19 mouse cellular contexts compared by ENCODE assay signal in the genomic region with DNA sequence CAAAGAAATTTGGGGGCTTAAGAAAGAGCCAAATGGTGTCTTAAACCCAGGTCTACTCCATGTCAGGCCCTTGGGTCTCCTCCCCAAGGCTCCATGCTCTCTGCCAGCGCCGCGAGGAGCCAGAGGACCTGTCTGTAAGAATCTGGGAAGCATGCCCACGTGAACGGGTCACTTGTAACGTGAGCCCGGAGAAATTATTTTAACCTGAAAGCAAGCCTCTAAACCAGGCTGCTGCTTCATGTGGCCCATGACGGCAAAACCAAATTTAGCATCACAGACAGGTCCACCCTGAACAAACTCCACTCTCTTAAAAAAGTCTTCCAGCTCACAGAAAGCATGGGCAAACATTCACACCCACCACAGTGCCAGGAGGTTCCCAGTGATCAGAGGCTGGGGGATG. TPM values are rescaled to one million over a fixed set of nuclear protein-coding genes. Genes with fewer than 3 reads are reported as not detected.
A peak's percentile ranks its signal among the peaks of the same experiment; 100 is the strongest.
DNase-seq lines count a peak whose midpoint lies in the region; ATAC-seq and TF ChIP-seq lines count a peak whose summit lies in the region.
"Had no signal": no experiment of that assay in that cellular context is flagged by ENCODE, and none has a peak within 500 bp of the region (broad histone marks: within the 10 kb centered on the region; RNA-seq: fewer than 3 reads in every experiment).

No protein-coding gene starts in this region.

- H3K36me3 ChIP-seq in heart, postnatal 0 days (replicated peaks; ENCODE audit: control insufficient read depth, insufficient read depth, low read length) = no peaks in the 10 kb centered on the region
- no peaks in the 10 kb centered on the region for H3K36me3 ChIP-seq in heart, embryonic 12.5 days
- H3K36me3 ChIP-seq in neural tube, embryonic 11.5 days (ENCODE audit: control insufficient read depth, insufficient read depth, low read length) = no peaks in the 10 kb centered on the region
- H3K36me3 ChIP-seq in neural tube, embryonic 15.5 days = no peaks in the 10 kb centered on the region
- no peaks in the 10 kb centered on the region for H3K36me3 ChIP-seq in hindbrain, embryonic 16.5 days (ENCODE audit: control insufficient read depth, insufficient read depth, low read length)
- H3K36me3 ChIP-seq: forebrain, embryonic 15.5 days; hindbrain, embryonic 10.5 days; kidney, embryonic 15.5 days; liver, embryonic 13.5 days; lung, embryonic 15.5 days; midbrain, embryonic 13.5 days had no signal

- H3K4me2 ChIP-seq in heart, postnatal 0 days (ENCODE audit: low read depth, low read length) = no peak overlapping the region
- no peak overlapping the region for H3K4me2 ChIP-seq in heart, embryonic 12.5 days
- H3K4me2 ChIP-seq in neural tube, embryonic 11.5 days (ENCODE audit: low read depth) = no peak overlapping the region
- no peak overlapping the region for H3K4me2 ChIP-seq in neural tube, embryonic 15.5 days
- H3K4me2 ChIP-seq in hindbrain, embryonic 16.5 days (ENCODE audit: low read length) = no peak overlapping the region
- H3K4me2 ChIP-seq: forebrain, embryonic 15.5 days; kidney, embryonic 15.5 days; liver, embryonic 13.5 days; lung, embryonic 15.5 days; midbrain, embryonic 13.5 days had no signal

- no peaks in the 10 kb centered on the region for H3K27me3 ChIP-seq in heart, postnatal 0 days (ENCODE audit: control insufficient read depth, insufficient read depth, low read length)
- no peaks in the 10 kb centered on the region for H3K27me3 ChIP-seq in heart, embryonic 12.5 days (replicated peaks)
- no peaks in the 10 kb centered on the region for H3K27me3 ChIP-seq in neural tube, embryonic 11.5 days (ENCODE audit: control insufficient read depth, insufficient read depth, low read length)
- no peaks in the 10 kb centered on the region for H3K27me3 ChIP-seq in neural tube, embryonic 15.5 days (replicated peaks)
- no peaks in the 10 kb centered on the region for H3K27me3 ChIP-seq in hindbrain, embryonic 16.5 days (replicated peaks; ENCODE audit: control insufficient read depth, insufficient read depth, low read length)
- H3K27me3 ChIP-seq: forebrain, embryonic 15.5 days; kidney, embryonic 15.5 days; liver, embryonic 13.5 days; lung, embryonic 15.5 days had no signal

- ATAC-seq in cerebellum, adult (ENCODE audit: insufficient number of reproducible peaks, low FRiP score, low TSS enrichment) = no peak
- peak; percentile 49; the same call in 1 of the 2 replicates for ATAC-seq in heart, postnatal 0 days (ENCODE audit: insufficient read depth, low read depth)
- ATAC-seq in heart, embryonic 12.5 days (ENCODE audit: insufficient number of reproducible peaks, low FRiP score) = no peak
- no peak for ATAC-seq in neural tube, embryonic 11.5 days (ENCODE audit: insufficient read depth, low FRiP score, low TSS enrichment)
- ATAC-seq in neural tube, embryonic 15.5 days (ENCODE audit: low FRiP score) = no peak
- ATAC-seq in hindbrain, embryonic 16.5 days = no peak
- ATAC-seq: forebrain, embryonic 15.5 days; inflammation-experienced regulatory T-cells, adult 6 months; midbrain, embryonic 13.5 days had no signal

- H3K9ac ChIP-seq in heart, postnatal 0 days (replicated peaks; ENCODE audit: low read depth, low read length) = no peak overlapping the region
- H3K9ac ChIP-seq in heart, embryonic 12.5 days = no peak overlapping the region
- no peak overlapping the region for H3K9ac ChIP-seq in neural tube, embryonic 11.5 days (ENCODE audit: low read length)
- no peak overlapping the region for H3K9ac ChIP-seq in neural tube, embryonic 15.5 days (replicated peaks)
- H3K9ac ChIP-seq in hindbrain, embryonic 16.5 days (ENCODE audit: low read depth, low read length) = no peak overlapping the region
- H3K9ac ChIP-seq: forebrain, embryonic 15.5 days; kidney, embryonic 15.5 days; liver, embryonic 13.5 days; lung, embryonic 15.5 days; midbrain, embryonic 13.5 days had no signal

- DNase-seq in cerebellum, adult 9-10 months = peak; percentile 58
- no peak for DNase-seq in heart, postnatal 0 days (ENCODE audit: low spot score)
- peak; percentile 2 for DNase-seq in neural tube, embryonic 11.5 days (ENCODE audit: low spot score)
- no peak for DNase-seq in retina, postnatal 1 day
- DNase-seq: adrenal gland, adult 8-10 months; cerebellum, adult 9-11 months; liver, embryonic 13.5 days; right cerebral cortex, adult 18-20 months had no signal

- no peak overlapping the region for H3K27ac ChIP-seq in heart, postnatal 0 days (ENCODE audit: low read depth)
- no peak overlapping the region for H3K27ac ChIP-seq in heart, embryonic 12.5 days (ENCODE audit: poor library complexity, severe bottlenecking)
- H3K27ac ChIP-seq in neural tube, embryonic 11.5 days (ENCODE audit: low read depth, low read length) = no peak overlapping the region
- no peak overlapping the region for H3K27ac ChIP-seq in neural tube, embryonic 15.5 days (replicated peaks)
- no peak overlapping the region for H3K27ac ChIP-seq in hindbrain, embryonic 16.5 days (ENCODE audit: low read depth, low read length)
- H3K27ac ChIP-seq: forebrain, embryonic 15.5 days; hindbrain, embryonic 10.5 days; kidney, embryonic 15.5 days; liver, embryonic 13.5 days; lung, embryonic 15.5 days; midbrain, embryonic 13.5 days had no signal

- no peaks in the 10 kb centered on the region for H3K9me3 ChIP-seq in heart, postnatal 0 days (replicated peaks; ENCODE audit: control insufficient read depth, low read length)
- no peaks in the 10 kb centered on the region for H3K9me3 ChIP-seq in heart, embryonic 12.5 days (replicated peaks)
- H3K9me3 ChIP-seq in neural tube, embryonic 11.5 days (ENCODE audit: control insufficient read depth, low read length) = no peaks in the 10 kb centered on the region
- H3K9me3 ChIP-seq in neural tube, embryonic 15.5 days (replicated peaks) = no peaks in the 10 kb centered on the region
- no peaks in the 10 kb centered on the region for H3K9me3 ChIP-seq in hindbrain, embryonic 16.5 days (ENCODE audit: control insufficient read depth, low read length)
- H3K9me3 ChIP-seq: forebrain, embryonic 15.5 days; hindbrain, embryonic 10.5 days; kidney, embryonic 15.5 days; liver, embryonic 13.5 days; lung, embryonic 15.5 days; midbrain, embryonic 13.5 days had no signal

- H3K4me3 ChIP-seq in heart, postnatal 0 days (ENCODE audit: low read depth, low read length) = no peak overlapping the region
- no peak overlapping the region for H3K4me3 ChIP-seq in heart, embryonic 12.5 days
- H3K4me3 ChIP-seq in neural tube, embryonic 11.5 days (ENCODE audit: low read depth, low read length) = no peak overlapping the region
- no peak overlapping the region for H3K4me3 ChIP-seq in neural tube, embryonic 15.5 days (replicated peaks)
- no peak overlapping the region for H3K4me3 ChIP-seq in hindbrain, embryonic 16.5 days (ENCODE audit: low read length)
- H3K4me3 ChIP-seq: erythroblast, embryonic 14.5 days; forebrain, embryonic 15.5 days; hindbrain, embryonic 10.5 days; kidney, embryonic 15.5 days; liver, embryonic 13.5 days; lung, embryonic 15.5 days; midbrain, embryonic 13.5 days had no signal

- H3K4me1 ChIP-seq in heart, postnatal 0 days (ENCODE audit: control insufficient read depth, insufficient read depth) = no peaks in the 10 kb centered on the region; the same call in 1 of the 2 replicates
- no peaks in the 10 kb centered on the region for H3K4me1 ChIP-seq in heart, embryonic 12.5 days (replicated peaks)
- no peaks in the 10 kb centered on the region for H3K4me1 ChIP-seq in neural tube, embryonic 11.5 days (ENCODE audit: control insufficient read depth, insufficient read depth, low read length)
- H3K4me1 ChIP-seq in neural tube, embryonic 15.5 days = peaks cover 35% of the 10 kb centered on the region
- peaks cover 16% of the 10 kb centered on the region for H3K4me1 ChIP-seq in hindbrain, embryonic 16.5 days (ENCODE audit: control insufficient read depth, insufficient read depth, low read depth, low read length)

- TF ChIP-seq EP300 in heart, postnatal 0 days (IDR thresholded peaks at IDR 0.05; ENCODE audit: low read depth) = no peak

- WGBS in heart, postnatal 0 days = 35% methylated on average over 8 of the region's 8 CpGs
- WGBS in heart, embryonic 12.5 days = 66% methylated on average over 8 of the region's 8 CpGs
- WGBS in neural tube, embryonic 11.5 days = 79% methylated on average over 8 of the region's 8 CpGs
- 79% methylated on average over 8 of the region's 8 CpGs for WGBS in neural tube, embryonic 15.5 days
- 69% methylated on average over 8 of the region's 8 CpGs for WGBS in hindbrain, embryonic 16.5 days

- no peak for TF ChIP-seq CTCF in heart, postnatal 0 days (IDR thresholded peaks at IDR 0.05; ENCODE audit: low read depth)

RNA-seq across cellular contexts. Expression of a gene that starts 18.2 kb away (rescaled TPM):
- total RNA-seq in heart, postnatal 0 days (2014; rRNA removed; ENCODE audit: low replicate concordance) = 0.23 and 0.31 TPM in 2 replicates
- 0.34 and 0.63 TPM in 2 replicates for polyA plus RNA-seq in heart, postnatal 0 days (2015; fragmentation: Nextera tagmentation; extraction: Ambion mirVana)
- 0.41 and 0.98 TPM in 2 replicates for polyA plus RNA-seq in heart, embryonic 12.5 days (2016; fragmentation: Nextera tagmentation; extraction: Ambion mirVana)
- polyA plus RNA-seq in neural tube, embryonic 11.5 days (2014; fragmentation: Nextera tagmentation; extraction: Ambion mirVana) = 107 and 121 TPM in 2 replicates
- polyA plus RNA-seq in neural tube, embryonic 15.5 days (2015; fragmentation: Nextera tagmentation; extraction: Ambion mirVana) = 880 and 1,075 TPM in 2 replicates
- 1,116 and 1,219 TPM in 2 replicates for polyA plus RNA-seq in hindbrain, embryonic 16.5 days (2015; fragmentation: Nextera tagmentation; extraction: Ambion mirVana)
- polyA plus RNA-seq: erythroblast, embryonic 14.5 days had no signal

Comparison
In these comparisons a context has a peak if more than half of its experiments do, and no peak if none do; other contexts are left out.
1. DNase-seq: peak in cerebellum, adult 9-10 months (single experiment) and neural tube, embryonic 11.5 days (single experiment); none in heart, postnatal 0 days (single experiment) and retina, postnatal 1 day (single experiment).
2. RNA of a gene that starts 18.2 kb away (polyA plus RNA-seq): 1,116 to 1,219 TPM in hindbrain, embryonic 16.5 days, 880 to 1,075 TPM in neural tube, embryonic 15.5 days and 107 to 121 TPM in neural tube, embryonic 11.5 days; 0.41 to 0.98 TPM in heart, embryonic 12.5 days and 0.34 to 0.63 TPM in heart, postnatal 0 days; every median in the first group is over 10 times any median in the second.